Mouse (Mus musculus): ENCODE measurements at regions not wholly inside any gene's neighbourhood (a gene's known extent, or its start where the extent isn't known, plus 50 kb on each side); places are given as distances from the start of the nearest gene placed in this dataset.

DNA sequence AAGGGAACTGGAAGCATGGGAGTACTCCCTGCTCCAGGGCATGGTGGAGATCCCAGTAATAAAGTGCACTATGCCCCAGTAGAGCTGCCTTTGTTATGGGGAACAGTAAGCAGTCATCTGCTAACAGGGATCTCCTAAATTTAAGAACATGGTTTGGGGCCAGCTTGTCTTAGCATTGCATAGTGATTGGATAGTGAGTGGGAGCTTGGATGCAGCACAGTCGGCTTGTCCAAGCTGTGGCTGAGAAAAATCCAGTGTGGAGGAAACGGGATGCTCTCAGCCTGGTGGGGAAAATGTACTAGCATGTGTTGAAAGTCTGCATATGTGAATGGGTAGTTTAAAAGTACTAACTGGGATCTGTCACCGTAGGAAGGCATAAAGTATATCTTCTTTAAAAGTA is 326.6 kb upstream of the Apob start:
- DNase-seq (ENCODE audit: low read depth, low spot score): no peak

DNA sequence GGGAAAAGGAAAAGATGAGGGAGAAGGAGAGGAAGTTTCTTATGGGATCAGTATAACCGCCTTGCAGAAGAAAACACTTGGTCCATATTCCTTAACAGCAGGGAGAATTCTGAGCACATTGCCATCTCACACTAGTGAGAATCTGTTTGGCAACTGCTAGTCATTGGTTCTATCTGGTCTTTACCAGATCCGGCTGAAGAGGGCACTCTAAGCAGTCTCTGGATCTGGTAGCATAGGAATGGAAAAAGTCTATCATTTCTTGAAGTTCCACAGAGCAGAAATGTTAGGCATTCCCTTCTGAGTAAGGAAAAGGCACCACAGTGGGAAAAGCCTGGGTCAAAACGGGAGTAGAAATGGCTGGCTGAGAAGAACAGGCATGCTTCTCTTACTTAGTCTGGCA is 315.4 kb upstream of the Apob start:
- no peak for DNase-seq (ENCODE audit: low read depth, low spot score)

DNA sequence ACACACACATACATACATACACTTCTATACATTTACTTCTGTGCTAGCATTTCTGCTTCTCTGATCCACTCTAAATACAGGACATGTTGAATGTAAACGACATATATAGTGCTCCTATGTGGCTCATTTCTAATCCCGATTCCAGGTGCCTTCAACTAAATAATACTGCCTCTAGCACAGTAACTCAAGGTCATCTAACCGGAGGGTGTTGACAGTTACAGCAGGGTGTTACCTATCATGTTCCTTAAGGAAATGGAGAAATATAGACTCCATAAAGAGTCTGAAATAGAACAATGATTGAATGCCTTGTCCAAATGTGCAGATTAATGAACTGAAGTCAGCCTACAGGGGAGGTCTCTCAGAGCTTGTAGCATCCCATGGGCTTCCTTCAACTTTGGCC is 307.3 kb upstream of the Apob start:
- no peak for DNase-seq (ENCODE audit: low read depth, low spot score)

DNA sequence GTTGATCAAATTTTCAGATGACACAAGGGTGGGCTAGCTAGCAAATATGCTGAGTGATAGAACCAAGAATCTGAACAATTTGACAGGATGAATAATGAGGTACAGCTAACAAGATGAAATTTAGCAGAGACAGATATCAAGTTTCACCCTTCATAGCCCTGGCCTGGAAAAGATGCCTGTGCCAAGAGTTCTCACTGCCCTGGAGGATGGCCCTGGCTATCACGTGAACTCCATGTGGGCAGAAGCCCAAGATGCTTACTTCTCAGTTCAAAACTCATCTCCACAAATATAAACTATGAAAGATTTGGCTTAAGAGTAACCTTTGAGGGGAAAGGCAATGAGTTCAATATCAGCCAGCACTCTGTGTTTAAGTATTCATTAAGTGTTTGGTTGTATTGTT is 306.9 kb upstream of the Apob start:
- DNase-seq (ENCODE audit: low read depth, low spot score): no peak

DNA sequence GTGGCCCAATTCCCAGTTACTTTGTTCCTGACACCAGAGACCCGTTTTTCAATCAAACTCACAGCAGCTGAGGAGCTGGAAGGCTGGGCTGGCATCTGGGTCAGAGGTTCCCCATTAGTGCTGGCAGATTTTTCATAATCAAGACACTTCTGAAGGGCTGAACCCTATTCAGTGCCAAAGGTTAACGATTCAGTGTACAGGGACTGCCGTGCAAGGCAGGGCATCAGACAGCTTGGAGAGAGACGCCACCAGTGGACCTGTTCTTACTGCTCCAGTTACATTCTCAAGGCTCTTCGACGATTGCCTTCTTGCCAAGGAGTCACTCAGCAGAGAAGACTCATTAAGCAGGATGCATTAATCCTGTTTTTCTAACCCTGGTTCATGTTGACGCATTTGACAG is 285.5 kb upstream of the Apob start:
- no peak for DNase-seq (ENCODE audit: low read depth, low spot score)

DNA sequence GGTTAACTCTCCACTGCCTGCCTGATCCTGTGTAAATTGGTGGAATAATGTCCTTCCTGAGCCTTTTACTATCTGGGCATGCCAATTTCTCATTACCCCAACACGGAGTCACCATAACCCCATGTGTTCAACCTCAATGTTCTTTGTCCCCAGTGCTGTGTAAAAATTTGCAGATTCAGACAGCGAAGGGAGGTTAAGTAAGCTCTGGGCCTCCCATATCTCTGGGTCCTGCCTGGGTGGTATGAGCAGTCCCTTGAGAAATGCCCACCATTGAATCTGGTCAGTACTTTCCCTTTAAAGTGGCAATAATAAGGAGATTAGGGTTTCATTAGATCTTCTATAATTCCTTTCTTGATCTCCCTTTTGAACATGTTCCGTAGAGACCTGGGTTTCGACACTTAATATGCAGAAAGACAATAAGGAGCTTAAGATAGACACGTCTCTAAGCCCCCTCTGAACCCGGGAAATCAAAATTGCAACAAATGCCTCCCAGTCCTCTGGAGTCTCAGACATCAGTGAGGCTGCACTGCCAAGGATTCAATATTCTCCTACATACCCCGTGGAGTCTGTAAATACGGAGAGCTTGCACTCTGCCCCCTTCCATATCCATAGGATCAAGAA is 279.0 kb upstream of the Apob start:
- no peak for DNase-seq (ENCODE audit: low read depth, low spot score)

DNA sequence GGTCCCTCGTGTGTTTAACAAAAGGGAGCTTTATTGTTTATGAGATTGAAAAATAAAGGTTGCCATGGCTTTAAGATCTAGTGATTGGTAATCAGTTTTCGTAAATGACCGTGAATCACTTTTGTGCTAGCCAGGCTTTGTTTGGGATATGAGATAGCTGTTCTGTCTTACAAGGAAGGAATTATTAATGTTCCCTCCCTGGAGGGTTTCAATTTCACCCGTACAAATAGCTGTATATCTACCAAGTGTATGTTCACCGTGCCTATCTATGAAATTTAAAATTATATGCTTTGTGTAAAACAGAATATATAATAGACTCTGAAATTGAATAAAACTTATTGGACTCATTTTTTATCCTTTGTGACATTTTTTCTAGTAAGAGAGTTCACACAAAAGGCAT is 268.3 kb upstream of the Apob start:
- no peak for DNase-seq (ENCODE audit: low read depth, low spot score)

DNA sequence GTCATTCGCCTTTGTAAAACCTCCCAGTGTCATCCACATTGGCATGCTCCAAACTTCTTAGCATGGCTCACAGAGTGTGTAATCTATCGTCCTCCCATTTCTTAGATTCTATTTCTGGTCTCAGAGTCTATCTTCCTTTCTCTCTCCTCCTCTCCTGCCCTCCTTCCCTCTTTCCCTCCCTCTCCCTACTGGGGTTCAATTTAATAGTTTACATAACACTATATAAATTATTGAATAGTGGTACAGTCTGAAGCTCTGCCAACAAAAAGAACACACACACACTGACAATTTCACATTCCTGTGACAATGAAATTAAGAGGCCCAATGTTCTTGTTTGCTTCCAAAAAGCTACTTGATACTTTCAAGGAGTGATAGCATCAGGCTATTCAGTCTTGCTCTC is 267.6 kb upstream of the Apob start:
- DNase-seq (ENCODE audit: low read depth, low spot score): no peak

DNA sequence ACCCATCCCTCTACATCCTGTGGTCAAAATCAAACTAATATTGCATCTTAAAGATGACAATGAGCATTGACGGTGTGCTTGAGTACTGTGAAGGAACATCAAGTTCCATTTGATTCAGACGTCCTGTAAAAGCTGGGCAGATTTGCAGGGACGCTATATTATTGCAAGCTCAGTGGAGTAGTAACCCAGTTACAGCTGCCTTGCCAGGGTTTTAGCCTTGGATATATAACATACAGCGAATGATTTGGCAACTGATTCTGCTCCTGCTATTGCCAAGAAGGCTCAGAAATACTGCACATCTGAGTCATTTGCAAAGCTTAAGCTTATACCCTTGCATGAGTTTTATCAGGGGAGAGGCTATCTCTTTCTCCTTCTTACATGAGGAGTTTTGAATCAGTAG is 262.4 kb upstream of the Apob start:
- no peak for DNase-seq (ENCODE audit: low read depth, low spot score)

DNA sequence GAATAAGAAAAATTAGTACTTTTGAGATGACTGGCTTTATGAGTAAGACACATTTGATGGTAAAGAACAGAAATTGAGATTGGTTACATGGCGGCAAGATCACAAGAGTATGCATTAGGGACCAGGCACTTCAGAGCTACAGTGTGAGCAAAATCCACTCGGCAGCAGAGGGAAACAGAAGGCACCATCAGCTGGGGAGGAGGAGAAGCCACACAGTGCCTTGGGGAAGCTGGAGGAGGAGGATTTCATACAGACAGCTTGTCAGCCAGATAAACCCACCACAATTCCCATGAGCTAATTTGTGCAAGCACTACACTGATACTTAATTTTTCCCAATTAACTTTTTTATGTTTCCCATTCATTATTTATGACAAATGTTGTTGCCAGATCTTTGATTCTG is 258.9 kb upstream of the Apob start:
- no peak for DNase-seq (ENCODE audit: low read depth, low spot score)

DNA sequence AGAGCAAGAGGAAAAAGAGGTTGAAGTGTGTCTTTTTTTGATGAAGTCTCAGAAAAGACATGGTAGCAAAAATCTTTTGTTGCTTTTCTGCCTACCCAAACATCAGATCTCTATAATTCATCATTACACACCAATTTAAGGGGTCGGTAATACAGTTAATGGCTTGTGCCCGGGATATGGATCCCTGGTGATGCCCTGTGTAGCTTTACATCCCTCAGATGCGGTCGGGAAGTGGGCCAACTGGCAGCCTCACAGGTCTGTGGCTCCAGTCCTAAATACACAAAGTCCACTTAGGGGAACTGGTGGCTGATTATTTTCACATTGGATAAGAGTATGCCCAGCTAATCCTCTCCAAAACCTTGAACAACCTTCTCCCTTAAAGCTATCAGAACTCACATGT is 258.4 kb upstream of the Apob start:
- DNase-seq (ENCODE audit: low read depth, low spot score): no peak

DNA sequence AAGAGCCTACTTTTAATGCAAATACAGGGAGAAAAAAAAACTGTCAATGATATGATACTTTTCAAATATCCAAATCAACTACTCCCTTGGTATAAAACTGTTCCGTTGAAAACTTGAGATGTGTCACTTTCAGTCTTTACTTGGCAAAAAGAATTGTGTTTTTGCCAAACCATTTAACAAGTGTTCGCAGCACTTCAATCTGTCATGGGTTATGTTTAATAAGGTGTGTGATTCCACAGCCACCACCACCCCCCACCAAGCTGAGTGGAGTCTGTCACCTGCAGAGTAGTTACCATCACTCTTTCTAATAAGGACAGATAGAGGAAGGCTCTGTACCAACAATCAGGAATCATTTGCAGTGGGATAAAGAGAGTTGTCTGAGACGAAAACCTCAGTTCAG is 252.5 kb upstream of the Apob start:
- no peak for DNase-seq (ENCODE audit: low read depth, low spot score)

DNA sequence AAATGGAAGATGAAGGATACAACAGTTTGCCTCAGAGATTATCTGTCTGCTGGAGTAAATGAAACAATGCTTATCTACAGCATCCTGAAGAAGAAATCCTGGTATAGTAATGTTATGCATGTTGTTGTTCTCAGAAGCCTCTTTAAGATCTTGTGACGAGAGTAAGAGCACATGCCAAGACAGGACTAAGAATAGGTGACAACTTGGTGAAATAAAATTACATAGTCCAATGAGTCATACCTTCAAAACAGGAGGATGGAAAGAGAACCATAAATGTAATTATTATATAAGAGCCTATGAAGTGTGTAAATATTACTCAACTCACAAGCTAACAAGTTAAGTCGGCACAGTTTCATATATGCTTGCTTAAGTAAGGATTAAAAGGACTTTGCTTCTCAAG is 239.4 kb upstream of the Apob start:
- DNase-seq (ENCODE audit: low read depth, low spot score): no peak

DNA sequence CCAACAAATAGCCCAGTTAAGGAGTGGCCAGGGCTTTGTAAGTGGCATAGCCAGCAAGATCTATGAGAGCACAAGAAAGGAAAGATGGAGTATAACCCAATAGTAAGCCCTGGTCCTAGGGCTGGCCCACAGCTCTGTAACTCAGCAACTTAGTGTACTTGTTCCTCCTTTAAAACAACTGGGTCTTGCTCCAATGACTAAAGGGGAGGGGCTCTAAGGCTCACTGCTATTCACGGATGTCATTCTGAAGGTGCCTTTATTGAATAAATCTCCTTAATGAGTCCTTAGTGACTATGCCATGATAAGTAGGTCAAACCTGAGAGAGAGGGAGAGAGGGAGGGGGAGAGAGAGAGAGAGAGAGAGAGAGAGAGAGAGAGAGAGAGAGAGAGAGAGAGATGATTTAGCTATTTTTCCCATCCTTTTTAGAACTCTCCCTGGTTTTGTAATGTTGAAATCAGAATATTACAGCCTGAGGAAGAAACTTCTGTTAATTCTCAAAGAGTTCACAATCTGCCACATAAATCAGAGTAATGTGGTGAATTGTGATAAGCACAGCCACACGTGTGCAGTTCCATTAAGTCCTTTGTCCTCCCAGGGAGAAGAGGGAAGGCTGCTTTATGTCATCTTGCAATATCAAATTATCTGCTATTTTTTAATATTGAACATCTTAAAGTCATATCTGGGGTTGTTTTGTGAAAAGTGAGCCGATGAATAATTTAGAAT is 238.7 kb upstream of the Apob start:
- DNase-seq (ENCODE audit: low read depth, low spot score): no peak

DNA sequence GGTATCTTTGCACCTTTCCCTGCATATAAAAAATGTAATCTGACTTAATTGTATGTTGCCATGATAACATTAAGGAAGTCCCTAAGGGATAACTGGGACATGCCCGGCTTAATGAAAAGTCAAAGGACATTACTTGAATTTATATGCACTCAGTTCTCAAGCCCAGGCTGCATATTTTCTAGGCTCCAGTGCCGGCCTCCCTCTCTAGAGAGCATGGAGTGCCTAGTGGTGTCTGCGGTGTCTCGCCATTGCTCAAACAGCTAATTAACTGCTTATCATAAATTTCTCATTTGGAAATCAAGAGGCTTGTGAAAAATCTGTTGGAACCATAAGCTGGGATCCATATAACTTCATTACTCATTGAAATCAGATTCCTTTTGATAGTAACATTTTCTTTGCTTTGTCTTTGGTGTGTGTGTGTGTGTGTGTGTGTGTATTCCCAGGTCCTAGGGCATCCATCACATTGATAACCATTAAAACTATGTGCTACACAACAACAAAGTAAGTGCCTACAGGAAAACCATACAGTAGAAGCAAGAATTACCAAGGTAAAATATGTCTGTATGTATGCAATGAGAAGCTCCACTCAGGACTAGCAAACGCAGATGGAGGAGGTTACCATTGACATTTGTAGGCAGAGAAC is 238.0 kb upstream of the Apob start:
- DNase-seq (ENCODE audit: low read depth, low spot score): no peak

DNA sequence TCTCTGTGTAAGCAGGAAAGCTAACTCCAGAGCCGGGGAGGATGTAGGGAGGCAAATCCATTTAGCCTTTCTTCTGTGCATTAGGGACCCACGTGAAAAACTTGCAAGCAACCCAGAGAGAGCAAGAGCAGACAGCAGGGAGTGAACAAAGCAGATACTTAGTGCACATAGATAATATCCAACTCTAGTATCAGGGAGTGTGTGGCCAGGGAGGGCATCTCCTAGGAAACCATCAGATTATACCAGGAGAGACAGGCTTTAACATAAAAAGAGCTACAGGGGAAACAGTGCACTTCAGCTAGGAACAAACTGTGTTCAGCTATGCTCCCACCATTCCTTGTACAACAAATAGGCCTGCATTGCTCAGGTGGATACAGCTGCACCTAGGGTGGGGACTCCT is 230.7 kb upstream of the Apob start:
- DNase-seq (ENCODE audit: low read depth, low spot score): no peak

DNA sequence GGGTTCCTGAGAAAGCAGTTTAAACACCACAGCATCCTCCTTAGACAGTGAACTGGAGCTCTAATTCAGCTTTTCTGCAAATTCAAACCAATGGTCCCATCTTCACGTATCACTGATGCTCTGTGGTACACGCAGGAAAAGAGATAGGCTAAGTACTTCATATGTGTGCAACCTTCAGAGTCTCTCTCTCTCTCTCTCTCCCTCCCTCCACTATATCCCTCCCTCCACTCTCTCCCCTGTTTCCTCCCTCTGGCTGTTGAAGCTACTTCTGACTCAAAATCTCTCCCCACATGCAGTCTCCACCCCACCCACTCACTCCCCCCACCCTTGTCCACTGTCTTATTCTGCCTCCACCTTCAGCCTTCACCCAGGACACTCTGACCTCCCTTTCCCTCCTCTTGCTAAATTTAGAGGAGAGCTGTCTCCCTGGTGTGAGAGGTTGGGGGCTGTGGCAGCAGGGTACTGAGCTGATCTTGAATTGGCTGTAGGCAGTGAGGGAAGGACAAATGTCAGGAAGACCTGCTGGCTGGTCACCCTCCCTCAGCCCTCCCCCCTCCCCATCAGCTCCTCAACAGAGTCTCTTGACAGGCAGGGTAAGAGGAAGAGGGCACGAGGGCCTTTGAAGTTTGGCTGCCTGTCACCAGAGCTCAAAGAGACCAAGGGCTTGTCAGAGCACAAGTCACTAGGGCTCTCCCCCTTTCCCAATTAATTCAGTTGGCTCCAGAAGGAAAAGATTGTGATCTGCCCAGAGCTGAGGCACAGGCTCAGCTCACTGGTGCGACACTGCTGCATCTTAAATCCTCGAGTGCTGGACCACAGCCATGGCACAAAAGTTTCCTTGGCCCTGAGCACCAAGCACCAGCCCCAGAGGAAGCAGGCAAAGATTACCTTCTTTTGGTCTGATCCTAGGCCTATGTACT is 227.9 kb upstream of the Apob start:
- no peak for DNase-seq (ENCODE audit: low read depth, low spot score)

DNA sequence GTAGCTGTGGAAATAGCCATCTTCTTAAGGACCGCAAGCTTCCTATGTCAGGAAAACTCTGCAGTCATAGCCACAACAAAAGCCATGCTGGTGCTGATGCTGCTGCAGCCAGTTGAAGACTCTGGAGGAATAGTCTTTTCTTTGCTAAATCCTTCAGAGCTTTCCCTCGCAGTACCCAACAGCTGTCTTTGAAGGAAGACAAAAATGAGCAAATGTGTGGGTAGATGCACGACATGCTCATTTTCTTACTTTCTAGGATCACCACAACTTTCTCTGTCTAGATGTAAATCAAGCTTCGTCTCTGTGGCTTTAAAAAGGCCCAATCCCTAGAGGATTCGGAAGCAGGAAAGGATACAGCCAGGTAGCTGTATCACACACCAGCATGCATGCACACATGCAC is 222.6 kb upstream of the Apob start:
- no peak for DNase-seq (ENCODE audit: low read depth, low spot score)

DNA sequence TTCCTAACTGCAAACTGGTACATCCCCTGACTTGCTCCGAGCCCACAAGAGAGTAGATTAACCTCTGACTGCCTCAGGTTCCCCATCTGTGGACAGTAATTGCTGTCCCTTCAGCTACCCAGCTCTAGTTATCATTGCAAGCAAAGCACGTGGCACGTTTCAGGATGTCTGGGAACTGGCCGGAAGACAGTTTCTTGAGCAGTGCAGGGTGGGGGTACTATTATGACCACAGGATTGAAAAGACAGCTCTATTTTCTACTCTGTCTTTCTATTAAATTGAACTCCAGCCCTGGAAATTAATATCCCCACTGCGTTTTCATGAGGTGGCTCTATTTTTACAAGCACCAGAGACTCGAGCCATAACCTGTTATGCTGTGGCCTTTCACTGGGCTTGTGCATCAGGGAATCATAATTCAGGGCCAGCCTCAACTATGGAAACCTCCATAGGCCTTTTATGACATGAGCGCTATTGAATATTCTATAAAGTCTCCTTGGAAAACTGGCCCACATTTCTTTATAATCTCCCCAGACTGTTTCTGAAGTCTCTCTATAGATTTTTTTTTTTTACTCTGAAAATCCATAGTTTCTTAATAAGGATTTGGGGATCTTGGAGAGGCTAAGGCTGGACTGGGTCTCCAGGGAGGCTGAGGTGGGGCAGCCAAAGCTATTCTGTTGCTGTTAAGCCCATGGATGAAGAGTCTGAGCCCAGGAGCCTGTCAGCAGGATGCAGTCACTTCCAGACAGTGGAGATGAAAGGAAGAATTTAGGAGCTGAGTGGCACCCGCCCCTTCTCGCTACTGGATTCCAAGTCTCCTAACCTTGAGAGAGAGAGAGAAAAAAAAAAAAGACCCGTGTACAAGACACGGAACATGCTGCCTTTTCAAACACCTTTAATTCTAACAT is 212.4 kb upstream of the Apob start:
- no peak for DNase-seq (ENCODE audit: low read depth, low spot score)

DNA sequence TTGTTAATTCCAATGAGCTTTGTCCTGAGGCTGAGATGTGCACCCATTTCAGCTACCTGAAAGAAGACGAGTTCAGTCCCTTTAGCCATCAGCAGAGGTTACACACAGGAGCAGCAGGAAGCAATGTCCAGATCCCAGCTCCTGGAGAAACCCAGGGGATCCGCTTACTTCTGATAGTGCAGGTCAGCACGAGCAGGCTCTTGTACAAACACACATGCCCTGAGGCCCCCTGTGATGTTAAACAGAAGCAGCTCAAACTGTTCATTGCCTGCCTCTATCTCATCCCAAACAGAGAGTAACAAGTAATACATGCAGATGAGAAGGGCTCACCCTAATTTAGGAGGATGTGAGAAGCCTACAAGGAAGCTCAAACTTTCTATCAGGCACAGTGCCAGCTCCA is 203.3 kb upstream of the Apob start:
- DNase-seq (ENCODE audit: low read depth, low spot score): no peak

DNA sequence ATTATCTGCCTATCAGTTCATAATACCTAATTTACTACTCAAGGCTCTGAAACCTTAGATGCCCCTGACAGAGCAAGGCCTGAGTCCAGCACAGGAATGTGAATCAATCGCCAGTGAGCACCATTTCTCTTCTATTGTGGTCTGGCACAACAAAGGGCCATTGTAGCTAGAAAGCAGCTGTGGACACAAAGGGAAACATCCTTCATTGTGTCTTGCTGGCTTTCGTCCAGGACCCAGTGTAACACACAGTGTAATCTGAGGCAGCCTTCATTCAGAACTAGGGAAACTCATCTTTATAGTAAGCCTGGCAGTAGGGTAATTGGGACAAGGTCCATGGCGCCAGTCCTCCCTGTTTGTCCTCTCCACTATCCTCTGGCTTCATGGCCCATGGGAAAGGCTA is 201.1 kb upstream of the Apob start:
- no peak for DNase-seq (ENCODE audit: low read depth, low spot score)

Measured in A20 (cell line).